ENCODE assay signal across 8 mouse cellular contexts in the genomic region with DNA sequence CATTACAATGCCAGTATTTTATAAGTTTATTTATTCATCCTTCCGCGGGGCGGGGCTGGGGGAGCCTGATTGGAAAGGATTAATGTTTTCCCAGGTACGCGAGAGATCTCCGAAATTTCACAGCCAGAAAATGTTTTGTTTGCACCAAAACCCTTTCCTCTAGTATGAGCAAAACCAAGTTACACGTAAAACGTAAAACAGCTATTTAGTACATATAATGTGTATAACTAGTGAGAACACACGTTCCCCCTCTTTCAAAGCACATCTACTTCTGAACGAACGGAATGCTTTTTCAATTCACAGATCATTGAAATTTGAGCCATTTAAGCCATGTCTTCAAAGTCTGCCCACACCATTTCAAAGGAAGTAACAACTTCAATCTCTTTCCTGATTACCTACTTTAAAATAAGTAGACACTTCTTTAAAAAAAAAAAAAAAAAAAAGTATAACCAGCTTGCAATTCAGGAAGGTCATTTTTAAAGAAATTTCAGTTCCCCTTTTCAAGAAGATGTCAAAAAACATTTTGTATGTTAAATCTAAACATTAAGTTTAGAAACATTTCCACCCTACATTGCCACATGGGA. TPM values are rescaled to one million over a fixed set of nuclear protein-coding genes. Genes with fewer than 3 reads are reported as not detected.
DNase-seq lines count a peak whose midpoint lies in the region; ATAC-seq and TF ChIP-seq lines count a peak whose summit lies in the region.

No protein-coding gene starts in this region.

- peak overlapping the region; percentile 95 for H3K9ac ChIP-seq in liver, adult 2 months (ENCODE audit: low read depth, low read length)
- H3K9ac ChIP-seq in embryonic facial prominence, embryonic 15.5 days = peak overlapping the region; percentile 80
- H3K9ac ChIP-seq in limb, embryonic 11.5 days (ENCODE audit: low read length) = peak overlapping the region; percentile 92

- peak overlapping the region; percentile 99 for H3K27ac ChIP-seq in liver, adult 2 months (replicated peaks; ENCODE audit: insufficient read depth, low read depth, low read length)
- H3K27ac ChIP-seq in embryonic facial prominence, embryonic 15.5 days (replicated peaks) = peak overlapping the region; percentile 88; the same call in 1 of the 2 replicates
- H3K27ac ChIP-seq in limb, embryonic 11.5 days (replicated peaks; ENCODE audit: low read depth, low read length) = no peak overlapping the region
- H3K27ac ChIP-seq in olfactory bulb, adult 2 months (ENCODE audit: insufficient read depth, low read depth, low read length) = no peak overlapping the region

- peaks cover 12% of the 10 kb centered on the region; the same call in 1 of the 2 replicates for H3K79me2 ChIP-seq in liver, adult 2 months (ENCODE audit: control insufficient read depth, insufficient read depth, low read length)

- H3K4me1 ChIP-seq in liver, adult 2 months (ENCODE audit: control insufficient read depth, insufficient read depth, low read length) = peaks cover 16% of the 10 kb centered on the region
- 0 out of 2 replicates have a peak, but pooled peaks cover 7% of the 10 kb centered on the region for H3K4me1 ChIP-seq in embryonic facial prominence, embryonic 15.5 days
- no peaks in the 10 kb centered on the region for H3K4me1 ChIP-seq in limb, embryonic 11.5 days (ENCODE audit: control insufficient read depth, insufficient read depth, low read length)
- no peaks in the 10 kb centered on the region for H3K4me1 ChIP-seq in olfactory bulb, adult 2 months (ENCODE audit: control insufficient read depth, insufficient read depth, low read length)

- peak overlapping the region; percentile 84 for H3K4me2 ChIP-seq in embryonic facial prominence, embryonic 15.5 days (replicated peaks)
- H3K4me2 ChIP-seq in limb, embryonic 11.5 days (ENCODE audit: low read depth, severe bottlenecking) = peak overlapping the region; percentile 71

- 6% methylated on average over 11 of the region's 11 CpGs for WGBS in liver, adult 2 months
- 8% methylated on average over 11 of the region's 11 CpGs for WGBS in embryonic facial prominence, embryonic 15.5 days
- 13% methylated on average over 11 of the region's 11 CpGs for WGBS in limb, embryonic 11.5 days
- WGBS in olfactory bulb, adult 2 months = 24% methylated on average over 11 of the region's 11 CpGs

- no peaks in the 10 kb centered on the region for H3K27me3 ChIP-seq in liver, adult 2 months (ENCODE audit: control insufficient read depth, insufficient read depth, low read length)
- no peaks in the 10 kb centered on the region for H3K27me3 ChIP-seq in embryonic facial prominence, embryonic 15.5 days
- no peaks in the 10 kb centered on the region for H3K27me3 ChIP-seq in limb, embryonic 11.5 days (ENCODE audit: control insufficient read depth, insufficient read depth, low read length)

- no peaks in the 10 kb centered on the region for H3K9me3 ChIP-seq in embryonic facial prominence, embryonic 15.5 days (replicated peaks)
- H3K9me3 ChIP-seq in limb, embryonic 11.5 days (ENCODE audit: control insufficient read depth, low read length) = no peaks in the 10 kb centered on the region

- TF ChIP-seq POLR2A in liver, adult 2 months (IDR thresholded peaks at IDR 0.05; ENCODE audit: extremely low read depth, insufficient read depth, low read length) = no peak
- TF ChIP-seq POLR2A in olfactory bulb, adult 2 months (IDR thresholded peaks at IDR 0.05; ENCODE audit: insufficient read depth, low read depth, low read length) = no peak

- ATAC-seq in embryonic facial prominence, embryonic 15.5 days (ENCODE audit: insufficient number of reproducible peaks, low FRiP score, low TSS enrichment, low read depth) = no peak
- no peak for ATAC-seq in limb, embryonic 11.5 days (ENCODE audit: insufficient number of reproducible peaks, low FRiP score, low TSS enrichment, low read depth)

- peak overlapping the region; percentile 80 for H3K4me3 ChIP-seq in liver, adult 2 months (ENCODE audit: insufficient read depth, low read depth, low read length)
- H3K4me3 ChIP-seq in embryonic facial prominence, embryonic 15.5 days (replicated peaks) = peak overlapping the region; percentile 95
- H3K4me3 ChIP-seq in limb, embryonic 11.5 days (ENCODE audit: low read depth, low read length) = peak overlapping the region; percentile 89
- peak overlapping the region; percentile 62; the same call in 1 of the 2 replicates for H3K4me3 ChIP-seq in olfactory bulb, adult 2 months (ENCODE audit: insufficient read depth, low read depth, low read length)

- H3K36me3 ChIP-seq in liver, adult 2 months (ENCODE audit: control insufficient read depth, insufficient read depth, low read length) = no peaks in the 10 kb centered on the region
- H3K36me3 ChIP-seq in embryonic facial prominence, embryonic 15.5 days = no peaks in the 10 kb centered on the region
- H3K36me3 ChIP-seq in limb, embryonic 11.5 days (ENCODE audit: control insufficient read depth, insufficient read depth, low read length) = no peaks in the 10 kb centered on the region

- TF ChIP-seq CTCF in liver, adult 2 months (IDR thresholded peaks at IDR 0.05; ENCODE audit: low read depth, low read length) = no peak
- TF ChIP-seq CTCF in olfactory bulb, adult 2 months (IDR thresholded peaks at IDR 0.05; ENCODE audit: insufficient read depth, low read depth, low read length) = no peak

- DNase-seq in liver, adult 2 months (ENCODE audit: extremely low read depth, low read depth, low spot score) = no peak
- DNase-seq in liver = no peak
- DNase-seq in limb, embryonic 11.5 days (ENCODE audit: low spot score) = no peak
- no peak for DNase-seq in T-cell, adult 2 months (ENCODE audit: low spot score)
- DNase-seq in layer of hippocampus, adult 8-10 months (ENCODE audit: low spot score in 2 of 2) = no peak
- DNase-seq in urinary bladder, adult 18-20 months (ENCODE audit: low spot score in 2 of 2) = no peak

RNA-seq across cellular contexts. Expression of a gene that starts 0.9 kb away (rescaled TPM):
- 52.6 and 56.4 TPM in 2 replicates for total RNA-seq in liver, adult 2 months (2014; rRNA removed)
- polyA plus RNA-seq in liver, adult 2 months (2012; rRNA removed) = 19.6 and 24.1 TPM in 2 replicates
- polyA plus RNA-seq in embryonic facial prominence, embryonic 15.5 days (2015; fragmentation: Nextera tagmentation; extraction: Ambion mirVana) = 42.5 and 42.9 TPM in 2 replicates
- 47.7 and 56.6 TPM in 2 replicates for polyA plus RNA-seq in limb, embryonic 11.5 days (2014; fragmentation: Nextera tagmentation; extraction: Ambion mirVana)
- polyA plus RNA-seq in olfactory bulb, adult 2 months (2012; ENCODE audit: insufficient read depth, insufficient read length, low replicate concordance, missing spikeins) = not detected in 2 replicates
- total RNA-seq in layer of hippocampus, adult 8-10 months (2022) = 10 to 100 TPM; 34.8 to 37.4 (median 36.7) TPM

RNA-seq across cellular contexts. Expression of a gene that starts 31.3 kb away (rescaled TPM):
- 60.8 and 68.9 TPM in 2 replicates for total RNA-seq in liver, adult 2 months (2014; rRNA removed)
- 25.8 and 31.7 TPM in 2 replicates for polyA plus RNA-seq in liver, adult 2 months (2012; rRNA removed)
- 25.7 and 27.1 TPM in 2 replicates for polyA plus RNA-seq in embryonic facial prominence, embryonic 15.5 days (2015; fragmentation: Nextera tagmentation; extraction: Ambion mirVana)
- 18.7 and 20.1 TPM in 2 replicates for polyA plus RNA-seq in limb, embryonic 11.5 days (2014; fragmentation: Nextera tagmentation; extraction: Ambion mirVana)
- polyA plus RNA-seq in olfactory bulb, adult 2 months (2012; ENCODE audit: insufficient read depth, insufficient read length, low replicate concordance, missing spikeins) = not detected in 2 replicates
- 10 to 100 TPM; 23.0 to 31.4 (median 29.0) TPM for total RNA-seq in layer of hippocampus, adult 8-10 months (2022)

Comparison
In these comparisons a context has a peak if more than half of its experiments do, and no peak if none do; other contexts are left out.
1. H3K27ac ChIP-seq: peak in liver, adult 2 months (single experiment) and embryonic facial prominence, embryonic 15.5 days (single experiment); none in limb, embryonic 11.5 days (single experiment) and olfactory bulb, adult 2 months (single experiment).
2. Peak in every context shown above with its lines, with median percentiles within 50 percentile points of each other: H3K4me3 ChIP-seq and H3K9ac ChIP-seq.